Mouse (Mus musculus) small intestine, adult 2 months (tissue): Measurements from ENCODE around the gene Rptor. TPM values are rescaled to one million over a fixed set of nuclear protein-coding genes. Genes with fewer than 3 reads are reported as not detected.

Experiments
- H3K27ac ChIP-seq: fragments of 200-500 bp; 2 replicates; pipeline ENCODE4 v1.5.1; 2012; ENCODE audit warnings: low read depth, low read length, control low read depth, inconsistent platforms; ENCODE audit not compliant: insufficient read depth
- H3K27me3 ChIP-seq: fragments of 200-500 bp; 2 replicates; pipeline ENCODE4 v1.6.1; 2012; ENCODE audit warnings: mild to moderate bottlenecking, moderate library complexity, low read length, inconsistent platforms; ENCODE audit not compliant: control insufficient read depth, insufficient read depth
- H3K36me3 ChIP-seq: fragments of 200-500 bp; 2 replicates; pipeline ENCODE4 v1.6.1; 2012; ENCODE audit warnings: mild to moderate bottlenecking, low read length, control low read depth, inconsistent platforms; ENCODE audit not compliant: control insufficient read depth, insufficient read depth
- H3K4me1 ChIP-seq: fragments of 200-500 bp; 2 replicates; pipeline ENCODE4 v1.6.1; 2012; ENCODE audit warnings: low read length, inconsistent platforms, mixed read lengths; ENCODE audit not compliant: control insufficient read depth, insufficient read depth, insufficient read length
- H3K4me3 ChIP-seq: fragments of 200-500 bp; 2 replicates; pipeline ENCODE4 v1.5.1; 2012; ENCODE audit warnings: low read depth, mild to moderate bottlenecking, control low read depth, inconsistent platforms, low read length, moderate library complexity
- CTCF ChIP-seq: fragments of 200-500 bp; IDR thresholded peaks from 2 replicates; pipeline ENCODE4 v1.5.1; 2012; ENCODE audit warnings: low read depth, mild to moderate bottlenecking, control low read depth, inconsistent platforms, low read length, moderate library complexity, mixed read lengths; ENCODE audit not compliant: insufficient replicate concordance, insufficient read length; ENCODE audit errors: extremely low read depth
- POLR2A ChIP-seq: fragments of 200-500 bp; IDR thresholded peaks from 2 replicates; pipeline ENCODE4 v1.6.1; 2012; ENCODE audit warnings: low read depth, mild to moderate bottlenecking, control low read depth, inconsistent platforms, low read length, moderate library complexity
- WGBS: fragments of 180-500 bp; shearing (Covaris S2); methylation state at CpG from one replicate; pipeline ENCODE4 v1.1.7; 2018; 5-methylcytosine and 5-hydroxymethylcytosine counted together
- polyA plus RNA-seq: library from polyadenylated mRNA; depleted of rRNA; stranded (reverse); fragments of >200 nt; gene quantifications from 2 replicates; pipeline ENCODE4 v1.2.3, GENCODE M21; 2012

The Rptor gene
- polyA plus RNA-seq, 1 experiment, result 26.8 TPM

- H3K27ac ChIP-seq, result no peak overlapping the region
- 48% methylated on average over 4 of the region's 4 CpGs for WGBS
- no peaks in the 10 kb centered on the region for H3K27me3 ChIP-seq
- no peaks in the 10 kb centered on the region for H3K36me3 ChIP-seq
- TF ChIP-seq CTCF (no peak), POLR2A (no peak)
- H3K4me1 ChIP-seq, result peaks cover 4% of the 10 kb centered on the region; the same call in 1 of the 2 replicates
- no peak overlapping the region for H3K4me3 ChIP-seq
Measured at GRCm38 (mm10) chr11:119674835-119675234, 72.1 kb downstream of the Rptor start.

GRCm38 (mm10) chr11:119675546-119675945 is 72.8 kb downstream of the Rptor start:
- no peaks in the 10 kb centered on the region for H3K36me3 ChIP-seq
- no peak overlapping the region for H3K27ac ChIP-seq
- H3K4me3 ChIP-seq, result no peak overlapping the region
- H3K4me1 ChIP-seq, result peaks cover 4% of the 10 kb centered on the region; the same call in 1 of the 2 replicates
- WGBS, result 74% methylated on average over 6 of the region's 6 CpGs
- no peak for TF ChIP-seq POLR2A
- H3K27me3 ChIP-seq, result no peaks in the 10 kb centered on the region

- Histone ChIP-seq H3K4me1 (peaks cover 4% of the 10 kb centered on the region; the same call in 1 of the 2 replicates), H3K27ac (no peak overlapping the region), H3K4me3 (no peak overlapping the region), H3K27me3 (no peaks in the 10 kb centered on the region), H3K36me3 (no peaks in the 10 kb centered on the region)
- WGBS, result 68% methylated on average over 7 of the region's 7 CpGs
- TF ChIP-seq POLR2A (no peak), CTCF (no peak)
Measured at GRCm38 (mm10) chr11:119676751-119677411, 74.2 kb downstream of the Rptor start.

GRCm38 (mm10) chr11:119678427-119678826 is 75.7 kb downstream of the Rptor start:
- WGBS, result 91% methylated on average over 5 of the region's 5 CpGs
- H3K4me1 ChIP-seq, result peaks cover 4% of the 10 kb centered on the region; the same call in 1 of the 2 replicates
- H3K27me3 ChIP-seq, result no peaks in the 10 kb centered on the region
- H3K36me3 ChIP-seq, result no peaks in the 10 kb centered on the region
- H3K4me3 ChIP-seq, result no peak overlapping the region
- TF ChIP-seq CTCF, result no peak
- no peak overlapping the region for H3K27ac ChIP-seq

- WGBS, result 84% methylated on average over 2 of the region's 2 CpGs
- no peak overlapping the region for H3K27ac ChIP-seq
- peaks cover 4% of the 10 kb centered on the region; the same call in 1 of the 2 replicates for H3K4me1 ChIP-seq
- TF ChIP-seq POLR2A, result no peak
- no peak for TF ChIP-seq CTCF
- H3K36me3 ChIP-seq, result no peaks in the 10 kb centered on the region
- no peaks in the 10 kb centered on the region for H3K27me3 ChIP-seq
- H3K4me3 ChIP-seq, result no peak overlapping the region
Measured at GRCm38 (mm10) chr11:119680735-119681134, 78.0 kb downstream of the Rptor start.

- Histone ChIP-seq H3K27me3 (no peaks in the 10 kb centered on the region), H3K4me3 (no peak overlapping the region), H3K36me3 (no peaks in the 10 kb centered on the region), H3K27ac (no peak overlapping the region), H3K4me1 (peaks cover 2% of the 10 kb centered on the region; the same call in 1 of the 2 replicates)
- TF ChIP-seq POLR2A (no peak), CTCF (no peak)
- WGBS, result 91% methylated on average over 2 of the region's 2 CpGs
Measured at GRCm38 (mm10) chr11:119682285-119682684, 79.6 kb downstream of the Rptor start.

- no peaks in the 10 kb centered on the region for H3K4me1 ChIP-seq
- no peaks in the 10 kb centered on the region for H3K36me3 ChIP-seq
- no peak overlapping the region for H3K4me3 ChIP-seq
- H3K27ac ChIP-seq, result no peak overlapping the region
- WGBS, result 79% methylated on average over 2 of the region's 2 CpGs
- TF ChIP-seq CTCF, result no peak
- TF ChIP-seq POLR2A, result no peak
- H3K27me3 ChIP-seq, result no peaks in the 10 kb centered on the region
Measured at GRCm38 (mm10) chr11:119683796-119684195, 81.1 kb downstream of the Rptor start.
